22 mouse cellular contexts compared by ENCODE assay signal in the genomic region with DNA sequence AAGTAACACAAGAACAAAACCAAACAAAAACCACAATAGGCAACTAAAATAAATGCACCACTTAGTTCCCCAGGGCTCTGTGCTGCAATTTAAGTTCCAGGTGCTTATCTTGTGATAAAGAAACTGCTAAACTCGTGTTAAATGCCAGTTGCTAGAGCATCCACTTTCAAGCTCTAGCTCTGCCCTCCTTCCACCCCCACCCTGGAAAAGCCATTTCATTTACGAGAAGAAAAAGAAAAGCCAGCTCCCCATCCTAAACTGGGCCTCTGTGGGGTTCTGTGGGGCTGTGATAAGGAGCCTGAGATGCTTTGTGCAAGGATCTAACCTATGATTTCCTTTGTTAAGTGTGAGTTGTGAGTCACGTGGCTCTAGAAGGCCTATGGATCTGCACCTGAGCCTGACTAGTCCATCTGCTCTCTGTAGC. TPM values are rescaled to one million over a fixed set of nuclear protein-coding genes. Genes with fewer than 3 reads are reported as not detected.
DNase-seq lines count a peak whose midpoint lies in the region; ATAC-seq and TF ChIP-seq lines count a peak whose summit lies in the region.
"Had no signal": no experiment of that assay in that cellular context is flagged by ENCODE, and none has a peak within 500 bp of the region (broad histone marks: within the 10 kb centered on the region; RNA-seq: fewer than 3 reads in every experiment).

No protein-coding gene starts in this region.

- intact Hi-C loops in heart, postnatal 36 days (cut with DNase I) = no loop called here

- 46% methylated on average over 3 of the region's 3 CpGs for WGBS in heart, embryonic 14.5 days
- WGBS in liver, embryonic 15.5 days (ENCODE audit: insufficient replicate concordance) = 18% methylated on average over 3 of the region's 3 CpGs

- DNase-seq in heart, postnatal 36 days = no peak
- DNase-seq in G1E (ENCODE audit: low spot score) = peak; percentile 16
- no peak for DNase-seq in left cerebral cortex, adult 18-20 months (ENCODE audit: low spot score in 2 of 2)
- DNase-seq in spleen, postnatal 10 days (ENCODE audit: low spot score in 2 of 2) = no peak
- DNase-seq: adrenal gland, postnatal 14 days; cerebellum, postnatal 10 days; gastrocnemius, postnatal 10 days; heart, postnatal 10 days; kidney, adult 2 months; lung, postnatal 36 days had no signal

- H3K9ac ChIP-seq in heart, embryonic 14.5 days (ENCODE audit: low read length) = 0 out of 2 replicates have a peak overlapping the region, but pooled peaks have one; percentile 11
- no peak overlapping the region for H3K9ac ChIP-seq in liver, embryonic 15.5 days
- H3K9ac ChIP-seq: forebrain, embryonic 15.5 days; hindbrain, embryonic 13.5 days; lung, embryonic 15.5 days had no signal

- H3K4me2 ChIP-seq in heart, embryonic 14.5 days (ENCODE audit: low read length) = no peak overlapping the region
- no peak overlapping the region for H3K4me2 ChIP-seq in liver, embryonic 15.5 days
- H3K4me2 ChIP-seq: forebrain, embryonic 15.5 days; hindbrain, embryonic 13.5 days; lung, embryonic 15.5 days; midbrain, embryonic 11.5 days had no signal

- H3K9me3 ChIP-seq in heart, embryonic 14.5 days (ENCODE audit: control insufficient read depth, low read length) = no peaks in the 10 kb centered on the region
- H3K9me3 ChIP-seq in G1E (replicated peaks) = no peaks in the 10 kb centered on the region
- H3K9me3 ChIP-seq in liver, embryonic 15.5 days (replicated peaks) = no peaks in the 10 kb centered on the region
- H3K9me3 ChIP-seq: forebrain, embryonic 15.5 days; heart, embryonic 10.5 days; hindbrain, embryonic 13.5 days; lung, embryonic 15.5 days had no signal

- no peak for TF ChIP-seq CTCF in G1E (IDR thresholded peaks at IDR 0.05; ENCODE audit: low read depth, low read length)

- no peak overlapping the region for H3K4me3 ChIP-seq in heart, embryonic 14.5 days (ENCODE audit: control insufficient read depth in 1 of 2, insufficient read depth in 1 of 2, low read depth in 1 of 2, low read length in 2 of 2)
- H3K4me3 ChIP-seq in G1E (ENCODE audit: low read depth, low read length) = no peak overlapping the region
- H3K4me3 ChIP-seq in liver, embryonic 15.5 days (replicated peaks) = no peak overlapping the region
- H3K4me3 ChIP-seq: forebrain, embryonic 15.5 days; heart, embryonic 10.5 days; hindbrain, embryonic 13.5 days; lung, embryonic 15.5 days had no signal

- H3K4me1 ChIP-seq in heart, embryonic 14.5 days (ENCODE audit: control insufficient read depth in 2 of 2, insufficient read depth in 2 of 2, low read length in 2 of 2) = no peaks in the 10 kb centered on the region; a peak in 1 of 4 replicates
- peaks cover 60% of the 10 kb centered on the region for H3K4me1 ChIP-seq in G1E (ENCODE audit: insufficient read depth, low read depth, low read length)
- H3K4me1 ChIP-seq in liver, embryonic 15.5 days (replicated peaks) = peaks cover 20% of the 10 kb centered on the region
- H3K4me1 ChIP-seq: forebrain, embryonic 15.5 days; heart, embryonic 10.5 days; hindbrain, embryonic 13.5 days; lung, embryonic 15.5 days had no signal

- H3K27me3 ChIP-seq in heart, embryonic 14.5 days (ENCODE audit: control insufficient read depth, insufficient read depth, low read length) = no peaks in the 10 kb centered on the region
- H3K27me3 ChIP-seq in G1E (ENCODE audit: insufficient read depth, low read length) = no peaks in the 10 kb centered on the region
- H3K27me3 ChIP-seq in liver, embryonic 15.5 days = no peaks in the 10 kb centered on the region
- H3K27me3 ChIP-seq: forebrain, embryonic 15.5 days; hindbrain, embryonic 13.5 days; lung, embryonic 15.5 days had no signal

- no peak overlapping the region for H3K27ac ChIP-seq in heart, embryonic 14.5 days (replicated peaks in 1 of 2; ENCODE audit: control insufficient read depth in 1 of 2, insufficient read depth in 1 of 2, low read depth in 2 of 2, low read length in 2 of 2)
- H3K27ac ChIP-seq in liver, embryonic 15.5 days (replicated peaks) = 0 out of 2 replicates have a peak overlapping the region, but pooled peaks have one; percentile 1
- H3K27ac ChIP-seq: forebrain, embryonic 15.5 days; heart, embryonic 10.5 days; hindbrain, embryonic 13.5 days; kidney, postnatal 0 days; lung, embryonic 15.5 days had no signal

- ATAC-seq in heart, embryonic 14.5 days (ENCODE audit: insufficient number of reproducible peaks, insufficient read depth, low FRiP score, low read depth) = no peak
- peak; percentile 90 for ATAC-seq in G1E (ENCODE audit: extremely low read depth, insufficient number of reproducible peaks, low FRiP score, poor library complexity, severe bottlenecking)
- ATAC-seq in common myeloid progenitor, adult 5-6 weeks (replicated peaks; ENCODE audit: low read depth, poor library complexity, severe bottlenecking) = peak; percentile 51; the same call in 1 of the 2 replicates
- peak; percentile 85 for ATAC-seq in liver, embryonic 15.5 days (ENCODE audit: insufficient read depth)
- ATAC-seq in monocyte, adult 5-6 weeks (replicated peaks; ENCODE audit: insufficient number of reproducible peaks, low FRiP score, low TSS enrichment, poor library complexity, severe bottlenecking) = no peak
- ATAC-seq: activated CD4-positive, CD25-positive, alpha-beta regulatory T cell, adult 4 months; forebrain, embryonic 15.5 days; inflammation-experienced regulatory T-cells, adult 6 months had no signal

- H3K36me3 ChIP-seq in heart, embryonic 14.5 days (ENCODE audit: control insufficient read depth, insufficient read depth, low read length) = peaks cover 98% of the 10 kb centered on the region
- peaks cover 95% of the 10 kb centered on the region for H3K36me3 ChIP-seq in G1E (replicated peaks)
- peaks cover 96% of the 10 kb centered on the region for H3K36me3 ChIP-seq in liver, embryonic 15.5 days (replicated peaks)

RNA-seq across cellular contexts. Expression of a gene that starts 20.9 kb away (rescaled TPM):
- polyA plus RNA-seq in heart, embryonic 14.5 days (2014; fragmentation: Nextera tagmentation; extraction: Ambion mirVana) = 9.6 and 9.9 TPM in 2 replicates
- total RNA-seq in heart, postnatal 36 days (2021) = 1 to 10 TPM; 3.4 to 4.2 TPM
- 64.9 and 69.3 TPM in 2 replicates for total RNA-seq in G1E (2014; fragmentation: Nextera tagmentation)
- total RNA-seq in G1E (2017) = 16.0 and 18.1 TPM in 2 replicates
- 1.1 and 1.9 TPM in 2 replicates for polyA plus RNA-seq in G1E (2012)
- total RNA-seq in common myeloid progenitor, adult 5-6 weeks (2017) = 9.4 and 16.7 TPM in 2 replicates
- polyA plus RNA-seq in liver, embryonic 15.5 days (2015; fragmentation: Nextera tagmentation; extraction: Ambion mirVana) = 4.6 and 5.4 TPM in 2 replicates
- 10 to 100 TPM; 19.6 to 19.9 TPM for total RNA-seq in left cerebral cortex, adult 18-20 months (2021)
- total RNA-seq in monocyte, adult 5-6 weeks (2017) = 9.8 to 27.9 TPM (median 17.7 TPM) in 3 replicates

RNA-seq across cellular contexts. Expression of a gene that starts 21.1 kb away (rescaled TPM):
- polyA plus RNA-seq in heart, embryonic 14.5 days (2014; fragmentation: Nextera tagmentation; extraction: Ambion mirVana) = 173 and 174 TPM in 2 replicates
- total RNA-seq in heart, postnatal 36 days (2021) = 10 to 100 TPM; 50.2 to 52.8 TPM
- total RNA-seq in G1E (2014; fragmentation: Nextera tagmentation) (162 and 168 TPM in 2 replicates), G1E (2017) (92.5 and 98.1 TPM in 2 replicates)
- polyA plus RNA-seq in G1E (2012) = 110 and 125 TPM in 2 replicates
- total RNA-seq in common myeloid progenitor, adult 5-6 weeks (2017) = 93.7 and 124 TPM in 2 replicates
- polyA plus RNA-seq in liver, embryonic 15.5 days (2015; fragmentation: Nextera tagmentation; extraction: Ambion mirVana) = 93.0 and 102 TPM in 2 replicates
- 10 to 100 TPM; 73.3 to 77.0 TPM for total RNA-seq in left cerebral cortex, adult 18-20 months (2021)
- total RNA-seq in monocyte, adult 5-6 weeks (2017) = 44.2 to 65.5 TPM (median 46.9 TPM) in 3 replicates

RNA-seq across cellular contexts. Expression of a gene that starts 28.4 kb away (rescaled TPM):
- 77.6 and 85.0 TPM in 2 replicates for polyA plus RNA-seq in heart, embryonic 14.5 days (2014; fragmentation: Nextera tagmentation; extraction: Ambion mirVana)
- total RNA-seq in heart, postnatal 36 days (2021) = 100 to 1,000 TPM; 107 to 126 TPM
- 81.8 and 94.6 TPM in 2 replicates for total RNA-seq in G1E (2014; fragmentation: Nextera tagmentation)
- total RNA-seq in G1E (2017) = 113 and 123 TPM in 2 replicates
- polyA plus RNA-seq in G1E (2012) = 65.3 and 81.1 TPM in 2 replicates
- total RNA-seq in common myeloid progenitor, adult 5-6 weeks (2017) = 135 and 169 TPM in 2 replicates
- polyA plus RNA-seq in liver, embryonic 15.5 days (2015; fragmentation: Nextera tagmentation; extraction: Ambion mirVana) = 27.8 and 31.4 TPM in 2 replicates
- 10 to 100 TPM; 59.0 to 69.1 TPM for total RNA-seq in left cerebral cortex, adult 18-20 months (2021)
- 55.0 to 89.8 TPM (median 63.5 TPM) in 3 replicates for total RNA-seq in monocyte, adult 5-6 weeks (2017)

RNA-seq across cellular contexts. Expression of a gene that starts 45.1 kb away (rescaled TPM):
- polyA plus RNA-seq in heart, embryonic 14.5 days (2014; fragmentation: Nextera tagmentation; extraction: Ambion mirVana) = 20.9 and 29.4 TPM in 2 replicates
- total RNA-seq in heart, postnatal 36 days (2021) = under 1 TPM; 0.57 to 0.97 TPM
- total RNA-seq in G1E (2014; fragmentation: Nextera tagmentation) = 2.1 TPM in 1 of 2 replicates, not detected in the other
- total RNA-seq in G1E (2017) = 0.11 and 0.29 TPM in 2 replicates
- polyA plus RNA-seq in G1E (2012) = 1.6 and 2.0 TPM in 2 replicates
- total RNA-seq in common myeloid progenitor, adult 5-6 weeks (2017) = 2.1 and 4.9 TPM in 2 replicates
- 1.9 and 2.4 TPM in 2 replicates for polyA plus RNA-seq in liver, embryonic 15.5 days (2015; fragmentation: Nextera tagmentation; extraction: Ambion mirVana)
- total RNA-seq in left cerebral cortex, adult 18-20 months (2021) = 100 to 1,000 TPM; 519 to 574 TPM
- total RNA-seq in monocyte, adult 5-6 weeks (2017) = 0.29 to 1.5 TPM in 2 of 3 replicates, not detected in the other

RNA-seq across cellular contexts. Expression of a gene that starts 51.3 kb away (rescaled TPM):
- 39.8 and 46.2 TPM in 2 replicates for polyA plus RNA-seq in heart, embryonic 14.5 days (2014; fragmentation: Nextera tagmentation; extraction: Ambion mirVana)
- 10 to 100 TPM; 15.6 to 16.4 TPM for total RNA-seq in heart, postnatal 36 days (2021)
- total RNA-seq in G1E (2014; fragmentation: Nextera tagmentation) = 10.6 and 10.9 TPM in 2 replicates
- 9.1 and 13.5 TPM in 2 replicates for total RNA-seq in G1E (2017)
- polyA plus RNA-seq in G1E (2012) = 49.5 and 66.0 TPM in 2 replicates
- total RNA-seq in common myeloid progenitor, adult 5-6 weeks (2017) = 15.0 and 15.3 TPM in 2 replicates
- 17.8 and 21.8 TPM in 2 replicates for polyA plus RNA-seq in liver, embryonic 15.5 days (2015; fragmentation: Nextera tagmentation; extraction: Ambion mirVana)
- 10 to 100 TPM; 30.6 to 31.8 TPM for total RNA-seq in left cerebral cortex, adult 18-20 months (2021)
- 4.6 to 7.5 TPM (median 6.2 TPM) in 3 replicates for total RNA-seq in monocyte, adult 5-6 weeks (2017)

Comparison
In these comparisons a context has a peak if more than half of its experiments do, and no peak if none do; other contexts are left out.
1. ATAC-seq: peak in G1E (single experiment), common myeloid progenitor, adult 5-6 weeks (single experiment) and liver, embryonic 15.5 days (single experiment); none in heart, embryonic 14.5 days (single experiment) and monocyte, adult 5-6 weeks (single experiment).